Mouse (Mus musculus): ENCODE results near the gene Gm49391.

GRCm38 (mm10) chr13:60961706-60962105 is 25.3 kb upstream of the Gm49391 start:
- TF ChIP-seq POLR2A (IDR thresholded peaks at IDR 0.05; ENCODE audit: insufficient read length, low read depth) (no peak), MYOG (IDR thresholded peaks at IDR 0.05; ENCODE audit: control insufficient read depth in 1 of 3, insufficient read depth in 1 of 3, insufficient read length in 2 of 3, low read depth in 2 of 3) (no peak), TCF12 (IDR thresholded peaks at IDR 0.05; ENCODE audit: insufficient read depth, poor library complexity, severe bottlenecking) (no peak), POLR2AphosphoS2 (IDR thresholded peaks at IDR 0.05; ENCODE audit: insufficient read length, low read depth) (no peak), MAX (IDR thresholded peaks at IDR 0.05; ENCODE audit: low read depth) (no peak), REST (IDR thresholded peaks at IDR 0.05; ENCODE audit: insufficient read depth, insufficient read length) (no peak), MYOD1 (IDR thresholded peaks at IDR 0.05; ENCODE audit: control insufficient read depth in 1 of 3, insufficient read length in 2 of 3, low read depth in 2 of 3) (no peak), USF1 (IDR thresholded peaks at IDR 0.05; ENCODE audit: low read depth) (no peak)
